Mouse (Mus musculus) testis, adult 2 months (tissue): ENCODE results near the gene Haghl.
A peak's percentile ranks its signal among the peaks of the same experiment; 100 is the strongest.

Source experiments
- CTCF ChIP-seq: fragments of 200-500 bp; IDR thresholded peaks from 2 replicates; pipeline ENCODE4 v1.5.1; 2012; ENCODE audit warnings: low read depth, mild to moderate bottlenecking, inconsistent platforms, low read length, moderate library complexity; ENCODE audit not compliant: control insufficient read depth, insufficient read depth, insufficient replicate concordance
- POLR2A ChIP-seq: fragments of 200-500 bp; IDR thresholded peaks from 2 replicates; pipeline ENCODE4 v1.6.1; 2012; ENCODE audit warnings: low read depth, mild to moderate bottlenecking, inconsistent platforms, low read length, moderate library complexity; ENCODE audit not compliant: control insufficient read depth

DNA sequence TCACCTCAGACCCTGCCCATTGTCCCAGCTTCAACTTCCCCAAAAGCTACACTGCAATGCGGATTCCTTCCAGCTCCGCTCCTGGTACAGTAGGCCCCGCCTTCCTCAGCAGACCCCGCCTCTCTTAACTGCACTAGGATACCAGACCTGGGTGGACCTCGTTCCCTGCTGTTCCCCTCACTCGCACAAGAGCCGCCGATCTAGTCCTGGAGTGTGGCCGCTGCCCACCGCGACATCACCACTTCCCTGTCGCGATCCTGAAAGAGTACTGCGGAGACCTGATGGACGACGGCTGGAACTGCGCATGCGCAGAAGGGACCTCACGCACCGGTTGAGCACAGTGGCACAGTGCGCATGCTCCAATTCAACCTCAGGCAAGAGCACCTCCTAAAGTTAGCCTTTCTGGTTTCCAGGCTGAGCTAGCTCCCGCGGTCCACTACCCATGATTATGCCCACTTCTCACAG lies at the start of gene Haghl:
- TF ChIP-seq CTCF = 0 out of 2 replicates have a peak, but pooled peaks have one; percentile 7
- peak; percentile 86; the same call in 1 of the 2 replicates for TF ChIP-seq POLR2A
